Mouse (Mus musculus): ENCODE results near the gene Abca8b.

DNA sequence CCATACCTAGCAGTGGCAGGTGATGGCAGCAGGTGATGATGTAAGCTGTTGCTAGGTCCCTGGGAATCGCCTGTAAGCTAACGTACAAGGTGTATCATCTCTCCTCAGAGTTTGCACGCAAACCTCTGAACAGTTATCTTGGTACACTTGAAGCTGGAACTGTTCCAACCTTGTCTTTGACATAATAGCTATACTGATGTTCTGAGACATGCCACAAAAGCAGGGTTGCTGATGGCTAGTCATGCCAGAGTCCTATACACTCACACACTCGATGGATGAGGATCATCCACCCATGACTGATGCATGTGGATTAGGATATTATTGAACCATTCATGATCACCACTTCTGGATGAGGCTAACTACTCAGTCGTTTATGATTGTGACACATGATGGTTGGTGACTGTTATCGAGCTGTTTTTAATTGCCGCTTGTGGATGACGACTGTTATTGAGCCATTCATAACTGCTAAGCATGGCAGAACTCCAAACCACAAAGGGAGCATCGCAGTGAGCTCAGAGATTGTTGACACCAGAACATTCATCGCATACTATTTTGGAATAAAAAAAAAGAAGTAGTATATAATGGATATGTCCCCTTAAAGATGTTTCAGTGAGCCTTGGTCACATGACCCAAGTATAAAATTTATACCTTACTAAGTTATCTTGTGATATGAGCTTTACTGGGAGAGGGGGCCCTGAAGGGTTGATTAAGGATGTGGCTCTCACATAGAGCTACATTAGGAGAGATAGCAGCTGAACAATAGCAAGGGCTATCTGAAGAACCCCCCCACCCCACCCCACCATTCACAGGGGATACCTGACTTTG, 87.2 kb downstream of the Abca8b start:
- TF ChIP-seq CTCF (conservative IDR thresholded peaks at IDR 0.05; ENCODE audit: low read length), result no peak
- no peak for TF ChIP-seq NANOG (IDR thresholded peaks at IDR 0.05; ENCODE audit: borderline replicate concordance, low read length)

All from E14TG2a.4 (cell line).